Mouse (Mus musculus) hindbrain, embryonic 12.5 days (tissue): ENCODE data around the gene Hecw2. TPM values are rescaled to one million over a fixed set of nuclear protein-coding genes. Genes with fewer than 3 reads are reported as not detected.

ENCODE experiments used
- ATAC-seq: fragments of 200-750 bp; cut with Nextera tagmentation; 2 replicates; pipeline ENCODE4 v1.8.0; 2017; ENCODE audit warnings: moderate TSS enrichment; ENCODE audit not compliant: low FRiP score
- H3K27ac ChIP-seq: fragments of 300-500 bp; sonication (generic); 2 replicates; pipeline ENCODE4 v1.5.1; 2016; ENCODE audit warnings: mild to moderate bottlenecking
- H3K27me3 ChIP-seq: fragments of 300-500 bp; sonication (generic); 2 replicates; pipeline ENCODE4 v1.6.1; 2016; ENCODE audit warnings: mild to moderate bottlenecking
- H3K36me3 ChIP-seq: fragments of 300-500 bp; sonication (generic); 2 replicates; pipeline ENCODE4 v1.6.1; 2016; ENCODE audit warnings: mild to moderate bottlenecking
- H3K4me1 ChIP-seq: fragments of 300-500 bp; sonication (generic); 2 replicates; pipeline ENCODE4 v1.6.1; 2016
- H3K4me2 ChIP-seq: fragments of 300-500 bp; sonication (generic); replicated peaks from 2 replicates; pipeline ENCODE4 v1.6.1; 2016; ENCODE audit warnings: mild to moderate bottlenecking
- H3K4me3 ChIP-seq: fragments of 300-500 bp; sonication (generic); 2 replicates; pipeline ENCODE4 v1.5.1; 2016; ENCODE audit warnings: mild to moderate bottlenecking
- H3K9ac ChIP-seq: fragments of 300-500 bp; sonication (generic); 2 replicates; pipeline ENCODE4 v1.6.1; 2016; ENCODE audit warnings: mild to moderate bottlenecking, moderate library complexity
- H3K9me3 ChIP-seq: fragments of 300-500 bp; sonication (generic); replicated peaks from 2 replicates; pipeline ENCODE4 v1.6.1; 2016; ENCODE audit warnings: mild to moderate bottlenecking
- WGBS: fragments of 180-500 bp; shearing (Covaris S2); methylation state at CpG from one replicate; pipeline ENCODE4 v1.1.7; 2016; 5-methylcytosine and 5-hydroxymethylcytosine counted together
- polyA plus RNA-seq: library from polyadenylated mRNA; unstranded; fragments of >200 nt; fragmentation: Nextera tagmentation; extraction: Ambion mirVana; gene quantifications from 2 replicates; pipeline ENCODE4 v1.2.1, GENCODE M21; 2016

Gene Hecw2
- polyA plus RNA-seq, 1 experiment from 2014 or later, result 8.7 TPM

DNA sequence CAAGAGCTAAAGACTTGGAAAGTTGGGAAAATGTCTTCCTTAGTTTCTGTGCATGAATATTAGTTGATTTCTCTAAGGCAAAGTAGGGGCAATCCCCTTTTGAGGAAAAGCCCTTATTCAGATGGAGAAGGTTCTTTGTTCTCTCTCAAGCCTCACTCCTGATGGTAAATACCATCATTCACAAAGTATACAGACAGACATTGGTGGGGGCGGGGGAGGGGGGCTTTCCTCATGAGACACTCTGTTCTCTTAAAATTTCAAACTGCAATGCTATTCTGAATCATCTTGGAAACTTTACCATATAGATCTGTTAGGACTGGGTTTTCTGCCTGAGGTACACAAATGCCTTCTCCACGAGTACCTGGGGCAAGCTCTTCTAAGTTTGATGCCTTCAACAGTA, 355.6 kb downstream of the Hecw2 start:
- no peaks in the 10 kb centered on the region for H3K27me3 ChIP-seq
- 0 out of 2 replicates have a peak, but pooled peaks cover 8% of the 10 kb centered on the region for H3K36me3 ChIP-seq
- H3K27ac ChIP-seq, result no peak overlapping the region
- no peaks in the 10 kb centered on the region for H3K9me3 ChIP-seq
- WGBS, result 65% methylated on average over 2 of the region's 2 CpGs
- H3K4me1 ChIP-seq, result no peaks in the 10 kb centered on the region
- no peak overlapping the region for H3K9ac ChIP-seq
- no peak overlapping the region for H3K4me3 ChIP-seq
- H3K4me2 ChIP-seq, result no peak overlapping the region
- no peak for ATAC-seq

DNA sequence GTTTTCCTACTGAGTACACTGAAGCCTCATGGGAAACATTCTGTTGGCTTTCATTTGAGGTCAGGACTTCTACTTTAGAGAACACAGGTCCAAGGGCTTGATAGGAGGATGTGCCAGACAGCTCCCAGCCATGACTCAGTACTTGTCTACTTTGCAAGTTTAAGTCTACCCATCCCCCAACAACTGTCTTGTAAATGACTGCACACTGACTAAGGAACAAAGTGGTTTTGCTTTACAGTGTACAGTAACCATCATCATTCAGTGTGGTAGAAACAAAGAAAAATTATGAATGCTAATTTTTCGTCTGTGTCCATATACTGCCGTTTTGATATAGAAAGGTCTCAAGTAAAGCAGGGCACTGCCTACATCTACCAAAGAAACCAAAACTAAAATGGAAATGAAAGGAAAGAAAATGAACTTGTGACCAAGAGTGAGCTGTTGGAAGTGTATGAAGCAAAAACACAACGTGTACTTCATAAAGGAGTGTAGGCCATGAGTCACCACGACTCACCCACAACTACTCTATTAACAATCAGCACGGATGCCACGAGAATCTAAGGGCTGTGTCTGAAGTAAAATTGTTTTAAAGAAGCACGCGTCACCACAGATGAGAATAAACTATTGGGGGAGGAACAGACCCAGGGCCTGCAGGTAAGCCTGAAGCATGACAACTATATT, 356.6 kb downstream of the Hecw2 start:
- WGBS, result 94% methylated on average over 8 of the region's 8 CpGs
- no peak overlapping the region for H3K27ac ChIP-seq
- H3K36me3 ChIP-seq, result 0 out of 2 replicates have a peak, but pooled peaks cover 8% of the 10 kb centered on the region
- no peaks in the 10 kb centered on the region for H3K4me1 ChIP-seq
- H3K9me3 ChIP-seq, result no peaks in the 10 kb centered on the region
- no peak overlapping the region for H3K4me3 ChIP-seq
- no peak overlapping the region for H3K9ac ChIP-seq
- no peak overlapping the region for H3K4me2 ChIP-seq
- no peak for ATAC-seq
- no peaks in the 10 kb centered on the region for H3K27me3 ChIP-seq

DNA sequence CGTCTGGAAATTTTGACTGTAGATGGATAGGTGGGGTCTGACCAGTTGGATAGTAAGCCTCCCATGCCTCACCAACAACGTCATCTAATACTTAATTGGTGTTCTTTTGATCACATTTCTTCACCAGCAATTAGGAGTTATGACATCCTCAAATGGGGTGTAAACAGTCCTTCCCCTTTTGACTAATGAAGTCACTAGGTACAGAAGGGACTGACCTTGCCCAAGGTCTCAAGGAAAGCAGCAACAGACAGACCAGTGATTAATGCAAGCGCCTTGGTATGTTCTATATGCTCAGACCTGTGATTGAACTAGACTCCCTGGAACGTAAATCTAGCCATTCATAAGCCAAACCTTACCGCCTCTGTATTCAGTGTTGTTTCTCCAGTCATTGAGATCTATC, 364.7 kb downstream of the Hecw2 start:
- 93% methylated on average over 5 of the region's 5 CpGs for WGBS
- Histone ChIP-seq H3K27ac (no peak overlapping the region), H3K9ac (no peak overlapping the region), H3K9me3 (no peaks in the 10 kb centered on the region), H3K36me3 (peaks cover 10% of the 10 kb centered on the region; the same call in 1 of the 2 replicates), H3K4me3 (no peak overlapping the region), H3K27me3 (no peaks in the 10 kb centered on the region), H3K4me2 (no peak overlapping the region), H3K4me1 (no peaks in the 10 kb centered on the region)
- ATAC-seq, result no peak

DNA sequence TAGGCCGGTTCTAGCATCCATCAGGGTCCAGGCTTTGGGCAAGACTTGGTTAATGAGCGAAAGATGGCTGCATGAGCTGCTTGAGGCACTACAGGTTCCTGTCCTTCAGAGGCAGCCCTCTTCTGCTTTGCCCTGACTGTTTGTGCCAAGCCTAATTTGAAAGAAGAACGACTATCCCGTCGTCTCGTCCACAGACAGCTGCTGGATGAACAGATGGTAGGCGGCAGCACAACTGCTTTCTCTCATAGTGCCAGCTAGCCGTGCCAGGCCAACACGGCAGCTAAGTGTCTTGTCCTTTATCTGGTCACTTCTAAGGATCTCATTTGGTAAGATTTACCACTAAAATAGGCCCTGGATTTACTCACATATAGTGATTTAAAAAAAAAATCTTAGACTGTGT, 365.9 kb downstream of the Hecw2 start:
- no peak for ATAC-seq
- no peak overlapping the region for H3K27ac ChIP-seq
- no peak overlapping the region for H3K9ac ChIP-seq

DNA sequence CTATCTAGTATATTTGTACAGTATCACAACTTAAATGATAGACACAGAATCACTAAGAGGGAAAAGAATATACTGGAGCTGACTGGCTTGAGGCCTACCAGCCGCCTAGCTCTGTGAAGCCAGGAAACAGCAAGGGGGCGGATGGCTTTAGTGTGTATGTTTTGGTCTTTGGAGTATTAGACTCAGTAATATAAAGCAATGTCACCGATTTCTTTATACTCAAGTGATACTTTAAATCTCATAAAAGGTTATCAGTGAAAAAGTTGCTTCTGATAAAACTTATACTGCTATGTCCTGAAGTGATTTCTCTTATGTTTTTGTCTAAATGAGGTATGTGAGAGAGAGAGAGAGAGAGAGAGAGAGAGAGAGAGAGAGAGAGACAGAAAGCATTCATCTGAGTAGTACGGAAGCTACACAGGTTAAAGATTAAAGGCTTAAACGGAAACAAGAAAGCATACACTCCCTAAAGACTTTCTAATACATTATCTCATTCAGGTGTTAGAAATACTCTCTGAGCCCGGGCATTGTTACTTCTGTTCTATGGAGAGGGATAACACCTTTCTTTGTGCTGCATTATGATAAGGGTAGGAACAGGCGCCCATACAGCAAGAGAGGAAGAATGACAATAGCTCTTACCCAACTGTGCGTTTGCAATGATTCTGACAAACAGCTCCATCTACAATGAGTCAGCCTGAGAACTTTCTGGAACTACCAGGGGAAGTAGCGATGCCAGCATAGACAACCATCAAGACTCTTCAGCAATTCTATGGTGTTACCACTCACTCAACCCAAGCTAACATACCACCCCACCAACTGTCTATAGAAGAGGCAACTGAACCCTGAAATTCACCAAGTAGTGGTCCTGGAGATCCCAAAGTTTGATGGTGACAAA, 370.3 kb downstream of the Hecw2 start:
- Histone ChIP-seq H3K27ac (no peak overlapping the region), H3K36me3 (no peaks in the 10 kb centered on the region), H3K4me2 (no peak overlapping the region), H3K27me3 (no peaks in the 10 kb centered on the region), H3K9me3 (no peaks in the 10 kb centered on the region), H3K9ac (no peak overlapping the region), H3K4me3 (no peak overlapping the region), H3K4me1 (peaks cover 9% of the 10 kb centered on the region)
- WGBS, result 79% methylated on average over 9 of the region's 9 CpGs
- ATAC-seq, result no peak

More for the DNA sequence above, 365.9 kb downstream of the Hecw2 start:
- 69% methylated on average over 9 of the region's 9 CpGs for WGBS
- no peak overlapping the region for H3K4me3 ChIP-seq
- peaks cover under 1% of the 10 kb centered on the region; the same call in 1 of the 2 replicates for H3K4me1 ChIP-seq
- peaks cover 10% of the 10 kb centered on the region; the same call in 1 of the 2 replicates for H3K36me3 ChIP-seq
- no peaks in the 10 kb centered on the region for H3K9me3 ChIP-seq
- H3K4me2 ChIP-seq, result no peak overlapping the region
- H3K27me3 ChIP-seq, result no peaks in the 10 kb centered on the region

DNA sequence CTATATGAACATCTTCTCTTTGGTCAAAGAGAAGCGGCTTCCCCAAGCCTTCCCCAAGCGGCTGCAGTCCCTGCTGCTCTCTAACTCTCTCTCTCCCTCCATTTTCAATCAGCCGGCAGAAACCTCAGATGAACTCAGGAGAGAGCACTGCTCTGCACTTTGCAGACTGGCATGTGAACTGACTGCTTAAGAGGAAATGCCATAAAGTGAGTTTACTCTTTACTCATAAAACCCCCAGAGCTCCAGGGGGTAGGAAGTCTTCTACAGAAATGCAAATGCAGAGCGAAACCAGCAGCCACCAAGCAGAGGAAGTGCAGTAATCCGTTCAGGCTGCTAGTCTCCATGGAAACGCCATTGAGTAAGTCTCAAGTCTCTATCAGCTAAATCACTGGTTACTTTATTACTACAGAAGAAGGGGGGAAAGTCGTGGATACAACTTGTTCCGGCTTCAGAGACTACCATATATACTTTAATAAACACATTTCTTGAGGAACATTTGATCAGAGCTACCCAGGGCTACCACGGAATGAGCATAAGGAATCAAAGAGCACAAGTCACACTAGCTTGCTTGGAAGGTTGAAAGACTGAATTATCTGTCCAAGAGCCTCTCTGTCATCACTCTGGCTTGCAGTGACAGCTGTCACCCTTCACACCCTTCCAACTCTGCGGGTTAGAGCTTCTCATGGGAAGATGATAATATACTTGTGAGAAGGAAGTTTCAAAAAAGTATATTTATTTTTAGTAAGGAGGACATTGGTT, 371.1 kb downstream of the Hecw2 start:
- 5% methylated on average over 10 of the region's 10 CpGs for WGBS
- H3K27ac ChIP-seq, result 0 out of 2 replicates have a peak overlapping the region, but pooled peaks have one; percentile 25
- no peaks in the 10 kb centered on the region for H3K36me3 ChIP-seq
- no peak overlapping the region for H3K9ac ChIP-seq
- no peaks in the 10 kb centered on the region for H3K27me3 ChIP-seq
- H3K4me3 ChIP-seq, result no peak overlapping the region
- peaks cover 9% of the 10 kb centered on the region for H3K4me1 ChIP-seq
- peak overlapping the region; percentile 27 for H3K4me2 ChIP-seq
- no peaks in the 10 kb centered on the region for H3K9me3 ChIP-seq
- peak; percentile 82 for ATAC-seq

DNA sequence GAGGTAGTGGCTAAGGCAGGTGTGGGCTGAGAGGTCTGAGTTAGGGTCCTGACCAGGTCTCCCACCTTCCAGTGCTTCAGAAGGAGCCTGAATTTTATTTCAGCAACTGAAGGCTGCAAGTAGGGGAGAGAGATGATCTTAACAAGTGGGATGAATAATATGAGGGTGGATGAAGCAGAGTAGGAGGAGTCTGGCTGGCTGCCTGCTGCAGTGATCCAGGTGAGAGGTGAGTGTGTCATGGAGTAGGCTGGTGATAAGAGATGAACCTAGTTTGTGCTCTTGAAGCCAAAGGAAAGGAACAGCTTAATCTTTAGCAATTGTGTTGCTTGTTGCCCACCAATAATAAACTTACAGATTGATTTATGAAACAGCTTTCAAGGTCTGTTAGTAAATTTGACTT, 373.0 kb downstream of the Hecw2 start:
- no peak overlapping the region for H3K4me3 ChIP-seq
- no peaks in the 10 kb centered on the region for H3K36me3 ChIP-seq
- no peak for ATAC-seq
- no peak overlapping the region for H3K4me2 ChIP-seq
- H3K27ac ChIP-seq, result no peak overlapping the region
- H3K27me3 ChIP-seq, result no peaks in the 10 kb centered on the region
- peaks cover 9% of the 10 kb centered on the region for H3K4me1 ChIP-seq
- no peak overlapping the region for H3K9ac ChIP-seq
- no peaks in the 10 kb centered on the region for H3K9me3 ChIP-seq

DNA sequence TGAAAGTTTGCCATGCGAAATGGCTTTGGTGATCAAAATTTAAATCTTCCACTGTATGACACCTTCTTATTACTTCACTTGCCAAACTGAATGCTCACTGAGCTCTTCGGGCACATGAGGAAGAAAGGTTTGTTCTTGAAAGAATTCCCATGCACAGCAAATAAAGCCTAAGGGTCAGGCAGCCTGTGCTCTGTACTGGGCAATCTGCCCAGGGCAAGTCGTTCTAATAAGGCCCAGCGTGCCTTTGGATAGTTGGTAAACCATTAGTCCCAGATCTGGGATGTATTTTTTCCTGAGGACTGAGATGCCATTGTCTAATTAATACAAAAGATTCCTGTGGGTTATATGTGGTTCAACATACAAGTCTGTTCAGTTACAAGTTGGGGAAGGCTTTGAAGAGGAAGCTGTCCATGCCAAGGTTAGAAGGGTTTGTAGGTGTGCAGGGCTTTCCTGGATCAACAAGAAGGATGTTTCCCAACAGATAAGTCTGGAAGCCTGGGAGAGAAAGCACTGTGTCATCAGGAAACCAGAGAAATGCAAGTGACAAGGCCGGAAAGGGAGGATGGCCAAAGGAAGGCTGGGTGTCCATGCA, 374.8 kb downstream of the Hecw2 start:
- 77% methylated on average over 5 of the region's 5 CpGs for WGBS

DNA sequence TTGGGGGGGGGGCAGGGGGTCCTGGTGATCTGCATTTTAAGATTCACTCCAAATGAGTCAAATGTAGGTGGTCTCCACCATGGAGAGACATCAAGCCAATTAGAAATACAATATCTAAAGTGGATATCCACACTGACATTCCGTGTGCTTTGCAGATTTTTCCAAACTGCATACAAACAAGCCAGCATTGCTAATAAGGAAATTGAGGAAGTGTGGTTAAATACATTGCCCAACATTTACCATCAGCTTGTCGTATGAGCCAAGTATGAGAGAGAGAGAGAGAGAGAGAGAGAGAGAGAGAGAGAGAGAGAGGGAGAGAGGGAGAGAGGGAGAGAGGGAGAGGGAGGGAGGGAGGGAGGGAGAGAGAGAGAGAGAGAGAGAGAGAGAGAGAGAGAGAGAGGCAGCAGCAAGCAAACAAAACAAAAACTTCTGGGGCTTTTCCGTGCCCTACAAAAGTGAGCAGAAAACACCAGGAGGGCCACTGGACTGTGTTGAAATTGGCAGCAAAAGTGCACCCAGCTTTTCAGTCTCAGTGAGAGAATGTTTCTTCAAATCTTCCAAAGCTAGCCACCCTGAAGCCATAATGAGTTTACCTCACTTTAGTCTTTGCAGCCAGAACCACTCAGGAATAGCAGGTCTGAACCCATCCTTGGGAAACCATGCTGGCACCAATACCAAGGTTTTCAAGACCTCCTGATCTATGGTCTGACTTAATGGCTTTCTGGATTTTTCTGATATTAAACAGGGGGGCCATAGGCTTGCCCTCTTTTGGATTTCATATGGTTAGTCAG, 376.7 kb downstream of the Hecw2 start:
- WGBS, result 50% methylated on average over 3 of the region's 3 CpGs
- ATAC-seq, result no peak
- Histone ChIP-seq H3K4me2 (no peak overlapping the region), H3K27me3 (no peaks in the 10 kb centered on the region), H3K4me3 (no peak overlapping the region), H3K36me3 (no peaks in the 10 kb centered on the region), H3K9me3 (no peaks in the 10 kb centered on the region), H3K4me1 (peaks cover under 1% of the 10 kb centered on the region), H3K9ac (no peak overlapping the region), H3K27ac (no peak overlapping the region)

More for the DNA sequence above, 374.8 kb downstream of the Hecw2 start:
- Histone ChIP-seq H3K4me2 (no peak overlapping the region), H3K4me1 (peaks cover 9% of the 10 kb centered on the region), H3K36me3 (no peaks in the 10 kb centered on the region), H3K4me3 (no peak overlapping the region), H3K27me3 (no peaks in the 10 kb centered on the region), H3K9ac (no peak overlapping the region), H3K27ac (no peak overlapping the region), H3K9me3 (no peaks in the 10 kb centered on the region)
- ATAC-seq, result no peak

DNA sequence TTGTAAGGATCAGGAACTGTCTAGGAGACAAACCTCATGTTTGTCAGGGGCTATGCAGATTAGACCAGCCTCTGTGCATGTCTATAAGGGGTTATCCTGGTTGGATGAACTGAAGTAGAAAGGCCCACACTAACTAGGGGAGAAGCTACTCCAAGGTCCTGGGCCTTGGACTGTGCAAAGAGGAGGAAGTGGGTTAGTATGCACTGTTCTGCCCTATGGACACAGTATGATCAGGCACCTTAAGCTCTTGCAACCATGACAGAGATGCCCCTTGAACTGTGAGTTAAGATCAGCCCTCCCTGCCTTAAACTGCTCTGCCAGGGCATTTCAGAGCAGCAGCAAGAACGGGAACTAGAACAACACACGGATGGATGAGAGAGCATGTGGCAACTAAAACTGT, 378.6 kb downstream of the Hecw2 start:
- Histone ChIP-seq H3K27me3 (no peaks in the 10 kb centered on the region), H3K36me3 (no peaks in the 10 kb centered on the region), H3K4me3 (no peak overlapping the region), H3K27ac (no peak overlapping the region), H3K4me1 (no peaks in the 10 kb centered on the region), H3K9me3 (no peaks in the 10 kb centered on the region), H3K9ac (no peak overlapping the region), H3K4me2 (no peak overlapping the region)
- 89% methylated on average over 2 of the region's 2 CpGs for WGBS
- ATAC-seq, result no peak

DNA sequence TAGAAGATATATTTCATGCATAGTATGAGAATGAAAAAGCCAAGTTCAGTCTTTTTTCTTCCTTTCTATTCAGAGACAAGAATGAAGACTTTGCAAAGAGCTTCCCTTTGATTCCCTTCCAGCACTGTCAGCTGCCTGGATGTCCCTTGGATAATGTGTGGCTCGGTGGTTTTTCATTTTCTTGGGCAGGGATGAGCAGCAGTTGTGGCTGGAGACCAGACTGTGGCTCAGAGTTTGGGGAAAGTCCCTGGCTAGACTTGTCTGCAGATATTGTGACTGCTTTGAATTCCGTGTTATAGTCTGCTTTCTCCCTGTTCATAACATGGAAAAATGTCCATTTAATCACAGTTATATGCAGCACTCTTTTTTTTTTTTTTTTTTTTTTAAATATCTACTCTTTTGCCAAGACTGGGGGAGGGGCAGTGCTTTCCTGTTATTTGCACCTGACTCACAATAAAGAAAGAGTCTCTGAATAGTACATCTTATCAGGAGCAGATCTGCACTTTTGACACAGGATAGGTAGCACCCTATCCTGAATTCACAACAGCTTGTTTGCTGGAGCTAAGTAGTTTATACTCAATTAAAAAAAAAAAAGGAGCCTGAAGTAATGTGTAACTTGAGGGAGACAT, 380.8 kb downstream of the Hecw2 start:
- no peaks in the 10 kb centered on the region for H3K36me3 ChIP-seq
- ATAC-seq, result no peak
- no peak overlapping the region for H3K4me2 ChIP-seq
- no peak overlapping the region for H3K9ac ChIP-seq
- no peak overlapping the region for H3K27ac ChIP-seq
- no peaks in the 10 kb centered on the region for H3K27me3 ChIP-seq
- no peak overlapping the region for H3K4me3 ChIP-seq
- no peaks in the 10 kb centered on the region for H3K9me3 ChIP-seq
- 66% methylated on average over 2 of the region's 2 CpGs for WGBS
- no peaks in the 10 kb centered on the region for H3K4me1 ChIP-seq
